Mouse (Mus musculus) thymus, postnatal 10 days (tissue): ENCODE measurements around the gene D10Wsu102e.

Source experiments
- DNase-seq, 2 experiments: peaks; one replicate each; pipeline ENCODE4 v3.0.0; 2021; ENCODE audit warnings: low spot score in 2 of 2

The D10Wsu102e gene

GRCm38 (mm10) chr10:83359956-83360355, at the start of gene D10Wsu102e:
Gene D10Wsu102e, plus strand, starts transcription at chr10:83360221.
- DNase-seq = peak; percentile 95 to 97

- no peak for DNase-seq
These were observed 49.7 kb upstream of the D10Wsu102e start for GRCm38 (mm10) chr10:83310356-83310755.

- DNase-seq = no peak
These were observed 47.0 kb upstream of the D10Wsu102e start for GRCm38 (mm10) chr10:83313033-83313432.

- DNase-seq = no peak
These were observed 39.6 kb upstream of the D10Wsu102e start for GRCm38 (mm10) chr10:83320396-83320795.

GRCm38 (mm10) chr10:83320870-83321269, 39.2 kb upstream of the D10Wsu102e start:
- DNase-seq = no peak

- DNase-seq = no peak
These were observed 38.5 kb upstream of the D10Wsu102e start for GRCm38 (mm10) chr10:83321528-83321927.

- DNase-seq = no peak
These were observed 37.4 kb upstream of the D10Wsu102e start for GRCm38 (mm10) chr10:83322551-83323100.

- DNase-seq = no peak
These were observed 35.1 kb upstream of the D10Wsu102e start for GRCm38 (mm10) chr10:83324871-83325270.

GRCm38 (mm10) chr10:83325903-83326302, 34.1 kb upstream of the D10Wsu102e start:
- no peak for DNase-seq

GRCm38 (mm10) chr10:83326648-83327285, 33.3 kb upstream of the D10Wsu102e start:
- no peak for DNase-seq

GRCm38 (mm10) chr10:83328791-83329190, 31.2 kb upstream of the D10Wsu102e start:
- no peak for DNase-seq

- peak; percentile 59 to 66 for DNase-seq
These were observed 29.7 kb upstream of the D10Wsu102e start for GRCm38 (mm10) chr10:83330336-83330735.

- no peak for DNase-seq
These were observed 28.2 kb upstream of the D10Wsu102e start for GRCm38 (mm10) chr10:83331811-83332210.

- DNase-seq = no peak
These were observed 27.4 kb upstream of the D10Wsu102e start for GRCm38 (mm10) chr10:83332581-83332980.

GRCm38 (mm10) chr10:83336336-83336735, 23.7 kb upstream of the D10Wsu102e start:
- no peak for DNase-seq

GRCm38 (mm10) chr10:83337159-83337951, 22.7 kb upstream of the D10Wsu102e start, which contains the start of gene Slc41a2:
Gene Slc41a2, minus strand, starts transcription at chr10:83337882.
- DNase-seq = peak in 1 of 2 experiments; percentile 27

- DNase-seq = no peak
These were observed 21.9 kb upstream of the D10Wsu102e start for GRCm38 (mm10) chr10:83337971-83338598.

GRCm38 (mm10) chr10:83341226-83341625, 18.8 kb upstream of the D10Wsu102e start:
- DNase-seq = no peak

GRCm38 (mm10) chr10:83343171-83343570, 16.9 kb upstream of the D10Wsu102e start:
- no peak for DNase-seq

GRCm38 (mm10) chr10:83343828-83344685, 16.0 kb upstream of the D10Wsu102e start:
- no peak for DNase-seq

GRCm38 (mm10) chr10:83345693-83346358, 14.2 kb upstream of the D10Wsu102e start:
- no peak for DNase-seq
